Mouse (Mus musculus): ENCODE results near the gene Lin54. TPM values are rescaled to one million over a fixed set of nuclear protein-coding genes. Genes with fewer than 3 reads are reported as not detected.
A peak's percentile ranks its signal among the peaks of the same experiment; 100 is the strongest.

The Lin54 gene
- polyA plus RNA-seq, 1 experiment, result 31.9 TPM

DNA sequence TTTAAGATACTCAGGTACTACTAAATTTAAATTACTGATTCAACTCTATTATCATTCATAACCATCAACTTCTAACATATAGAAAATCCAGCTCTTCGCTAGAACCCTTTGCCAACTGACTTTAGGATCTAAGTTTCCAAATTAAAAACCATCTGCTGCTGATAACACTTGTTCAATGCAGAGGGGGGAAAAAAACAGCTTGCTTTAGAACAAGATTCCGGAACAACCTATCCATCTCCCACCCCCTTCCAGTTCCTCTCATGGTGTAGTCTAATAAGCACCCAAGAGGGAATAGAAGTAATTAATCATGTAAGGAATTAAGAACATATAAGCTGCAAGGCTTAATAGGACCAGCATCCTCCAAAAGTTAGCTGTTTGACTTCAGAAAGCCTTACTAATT, 1.2 kb downstream of the Lin54 start:
- Histone ChIP-seq H3K27ac (ENCODE audit: insufficient read depth, low read length) (no peak overlapping the region), H3K36me3 (ENCODE audit: control insufficient read depth, insufficient read depth, low read length, poor library complexity, severe bottlenecking) (no peaks in the 10 kb centered on the region), H3K9me3 (replicated peaks; ENCODE audit: control insufficient read depth, insufficient read depth, low read length, poor library complexity, severe bottlenecking) (no peaks in the 10 kb centered on the region), H3K4me1 (ENCODE audit: control insufficient read depth, insufficient read depth, low read length) (no peaks in the 10 kb centered on the region), H3K27me3 (ENCODE audit: control insufficient read depth, insufficient read depth, low read length, poor library complexity, severe bottlenecking) (no peaks in the 10 kb centered on the region), H3K9ac (ENCODE audit: low read depth, poor library complexity, severe bottlenecking) (peak overlapping the region; percentile 43), H3K4me3 (ENCODE audit: low read depth, low read length) (no peak overlapping the region)
- TF ChIP-seq CTCF (IDR thresholded peaks at IDR 0.05; ENCODE audit: low read depth, low read length), result no peak
- no peak for TF ChIP-seq EP300 (IDR thresholded peaks at IDR 0.05; ENCODE audit: insufficient read depth, low read depth, low read length)
- TF ChIP-seq POLR2A (IDR thresholded peaks at IDR 0.05; ENCODE audit: insufficient read depth, low read length), result no peak

DNA sequence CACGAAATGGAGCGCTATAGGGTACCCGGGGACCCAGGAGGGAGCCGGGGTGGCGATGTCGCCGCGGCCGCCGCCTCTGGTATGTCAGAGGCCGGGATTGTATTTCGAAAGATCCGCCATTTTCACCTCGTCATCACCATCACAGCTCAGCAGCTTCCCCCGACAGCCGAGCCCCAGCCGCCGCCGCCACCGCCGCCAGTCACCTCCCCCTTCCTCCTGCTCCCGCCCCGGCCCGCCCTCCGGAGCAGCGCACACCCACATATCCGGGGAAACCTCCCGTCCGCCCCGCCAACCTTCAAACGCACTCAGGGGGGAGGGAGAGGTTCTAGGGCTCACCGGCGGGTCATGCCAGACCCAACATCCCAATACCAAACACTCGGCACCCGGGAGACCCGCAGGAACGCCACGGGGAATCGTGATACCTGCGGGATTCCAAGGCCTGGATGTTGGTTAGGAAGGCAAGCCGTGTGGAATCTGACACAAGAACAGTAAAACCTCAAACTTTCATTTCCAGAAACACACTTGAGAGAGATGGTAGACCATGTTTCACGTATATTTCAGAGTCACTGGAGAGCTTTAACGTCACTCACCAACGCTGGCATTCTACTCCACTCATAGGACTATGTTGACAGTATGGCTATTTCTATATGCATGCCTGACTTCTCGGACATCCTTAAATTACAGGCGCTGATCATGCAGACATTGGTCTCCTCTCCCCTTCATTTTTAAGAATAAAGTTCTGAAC, 1.8 kb downstream of the Lin54 start:
- no peak for TF ChIP-seq POLR2A (IDR thresholded peaks at IDR 0.05; ENCODE audit: insufficient read depth, low read length)
- no peak for TF ChIP-seq EP300 (IDR thresholded peaks at IDR 0.05; ENCODE audit: insufficient read depth, low read depth, low read length)
- TF ChIP-seq CTCF (IDR thresholded peaks at IDR 0.05; ENCODE audit: low read depth, low read length), result no peak
- Histone ChIP-seq H3K27ac (ENCODE audit: insufficient read depth, low read length) (no peak overlapping the region), H3K9me3 (replicated peaks; ENCODE audit: control insufficient read depth, insufficient read depth, low read length, poor library complexity, severe bottlenecking) (no peaks in the 10 kb centered on the region)

DNA sequence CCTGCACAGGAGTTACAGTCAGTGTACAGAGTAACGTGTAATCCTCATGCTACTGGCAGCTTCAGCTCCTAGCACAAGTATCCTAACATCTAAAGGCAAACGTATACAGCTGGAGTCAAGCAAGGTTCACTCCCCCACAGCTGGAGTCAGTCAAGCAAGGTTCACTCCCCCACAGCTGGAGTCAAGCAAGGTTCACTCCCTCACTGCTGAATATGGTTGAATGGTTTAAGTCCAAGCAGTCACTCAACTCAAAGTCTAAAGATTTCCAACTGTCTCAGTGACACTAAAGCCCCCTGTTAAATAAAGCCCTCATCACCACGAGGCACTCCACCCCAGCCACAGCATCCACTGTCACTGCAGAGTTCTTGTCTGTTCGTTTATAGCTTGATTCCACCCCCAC, 8.7 kb downstream of the Lin54 start:
- no peak overlapping the region for H3K27ac ChIP-seq (ENCODE audit: insufficient read depth, low read length)
- H3K9me3 ChIP-seq (replicated peaks; ENCODE audit: control insufficient read depth, insufficient read depth, low read length, poor library complexity, severe bottlenecking), result no peaks in the 10 kb centered on the region
- H3K36me3 ChIP-seq (ENCODE audit: control insufficient read depth, insufficient read depth, low read length, poor library complexity, severe bottlenecking), result no peaks in the 10 kb centered on the region
- no peak overlapping the region for H3K9ac ChIP-seq (ENCODE audit: low read depth, poor library complexity, severe bottlenecking)
- no peak overlapping the region for H3K4me3 ChIP-seq (ENCODE audit: low read depth, low read length)
- H3K27me3 ChIP-seq (ENCODE audit: control insufficient read depth, insufficient read depth, low read length, poor library complexity, severe bottlenecking), result no peaks in the 10 kb centered on the region
- no peak for TF ChIP-seq POLR2A (IDR thresholded peaks at IDR 0.05; ENCODE audit: insufficient read depth, low read length)
- no peak for TF ChIP-seq EP300 (IDR thresholded peaks at IDR 0.05; ENCODE audit: insufficient read depth, low read depth, low read length)
- TF ChIP-seq CTCF (IDR thresholded peaks at IDR 0.05; ENCODE audit: low read depth, low read length), result no peak
- peaks cover 2% of the 10 kb centered on the region for H3K4me1 ChIP-seq (ENCODE audit: control insufficient read depth, insufficient read depth, low read length)

More for the DNA sequence above, 1.8 kb downstream of the Lin54 start:
- H3K4me1 ChIP-seq (ENCODE audit: control insufficient read depth, insufficient read depth, low read length), result no peaks in the 10 kb centered on the region
- peak overlapping the region; percentile 43 for H3K9ac ChIP-seq (ENCODE audit: low read depth, poor library complexity, severe bottlenecking)
- H3K36me3 ChIP-seq (ENCODE audit: control insufficient read depth, insufficient read depth, low read length, poor library complexity, severe bottlenecking), result no peaks in the 10 kb centered on the region
- no peaks in the 10 kb centered on the region for H3K27me3 ChIP-seq (ENCODE audit: control insufficient read depth, insufficient read depth, low read length, poor library complexity, severe bottlenecking)
- peak overlapping the region; percentile 88 for H3K4me3 ChIP-seq (ENCODE audit: low read depth, low read length)

DNA sequence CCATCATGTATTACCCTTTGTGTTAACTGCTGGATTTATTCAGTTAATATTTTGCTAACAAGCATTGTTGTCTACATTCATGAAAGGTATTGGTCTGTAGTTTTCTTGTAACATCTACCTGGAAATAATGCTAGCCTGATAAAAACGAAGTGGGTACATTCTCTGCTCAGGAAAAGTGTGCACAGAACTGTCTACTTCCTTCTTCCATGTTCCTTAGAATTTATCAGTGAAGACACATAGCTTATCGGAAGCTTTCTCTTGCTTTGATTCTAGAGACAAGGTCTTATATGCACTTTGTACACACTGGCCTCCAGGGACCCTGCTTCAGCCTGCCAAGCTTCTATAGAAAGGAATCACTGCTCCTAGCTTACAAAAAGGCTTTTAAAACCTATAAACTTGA, 11.1 kb downstream of the Lin54 start:
- H3K4me1 ChIP-seq (ENCODE audit: control insufficient read depth, insufficient read depth, low read length), result peaks cover 3% of the 10 kb centered on the region
- no peak for TF ChIP-seq EP300 (IDR thresholded peaks at IDR 0.05; ENCODE audit: insufficient read depth, low read depth, low read length)
- TF ChIP-seq CTCF (IDR thresholded peaks at IDR 0.05; ENCODE audit: low read depth, low read length), result no peak
- no peak for TF ChIP-seq POLR2A (IDR thresholded peaks at IDR 0.05; ENCODE audit: insufficient read depth, low read length)
- H3K27me3 ChIP-seq (ENCODE audit: control insufficient read depth, insufficient read depth, low read length, poor library complexity, severe bottlenecking), result no peaks in the 10 kb centered on the region
- H3K4me3 ChIP-seq (ENCODE audit: low read depth, low read length), result no peak overlapping the region
- no peaks in the 10 kb centered on the region for H3K9me3 ChIP-seq (replicated peaks; ENCODE audit: control insufficient read depth, insufficient read depth, low read length, poor library complexity, severe bottlenecking)
- no peak overlapping the region for H3K27ac ChIP-seq (ENCODE audit: insufficient read depth, low read length)
- H3K36me3 ChIP-seq (ENCODE audit: control insufficient read depth, insufficient read depth, low read length, poor library complexity, severe bottlenecking), result peaks cover 7% of the 10 kb centered on the region
- no peak overlapping the region for H3K9ac ChIP-seq (ENCODE audit: low read depth, poor library complexity, severe bottlenecking)

DNA sequence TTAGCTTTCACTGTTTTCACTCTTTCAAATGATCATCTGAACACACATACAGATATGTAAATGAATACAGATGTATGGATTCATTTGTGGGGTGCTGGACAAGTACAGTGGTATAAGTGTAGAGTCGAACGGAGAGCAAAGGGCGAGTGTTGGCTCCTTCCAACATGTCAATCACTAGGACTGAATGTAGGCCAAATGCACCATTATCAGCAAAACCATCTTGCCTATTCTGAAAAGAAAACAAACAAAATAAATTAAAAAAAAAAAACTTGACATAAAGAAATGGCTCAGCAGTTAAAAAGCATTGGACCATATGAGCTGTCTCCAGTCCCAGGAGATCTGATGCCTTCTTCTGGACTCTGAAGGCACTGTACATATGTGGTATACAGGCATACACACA, 12.2 kb downstream of the Lin54 start:
- Histone ChIP-seq H3K9ac (ENCODE audit: low read depth, poor library complexity, severe bottlenecking) (no peak overlapping the region), H3K27ac (ENCODE audit: insufficient read depth, low read length) (no peak overlapping the region), H3K36me3 (ENCODE audit: control insufficient read depth, insufficient read depth, low read length, poor library complexity, severe bottlenecking) (peaks cover 11% of the 10 kb centered on the region), H3K9me3 (replicated peaks; ENCODE audit: control insufficient read depth, insufficient read depth, low read length, poor library complexity, severe bottlenecking) (no peaks in the 10 kb centered on the region), H3K4me3 (ENCODE audit: low read depth, low read length) (no peak overlapping the region), H3K27me3 (ENCODE audit: control insufficient read depth, insufficient read depth, low read length, poor library complexity, severe bottlenecking) (no peaks in the 10 kb centered on the region), H3K4me1 (ENCODE audit: control insufficient read depth, insufficient read depth, low read length) (peaks cover 3% of the 10 kb centered on the region)
- TF ChIP-seq POLR2A (IDR thresholded peaks at IDR 0.05; ENCODE audit: insufficient read depth, low read length), result no peak
- TF ChIP-seq CTCF (IDR thresholded peaks at IDR 0.05; ENCODE audit: low read depth, low read length), result no peak
- TF ChIP-seq EP300 (IDR thresholded peaks at IDR 0.05; ENCODE audit: insufficient read depth, low read depth, low read length), result no peak

DNA sequence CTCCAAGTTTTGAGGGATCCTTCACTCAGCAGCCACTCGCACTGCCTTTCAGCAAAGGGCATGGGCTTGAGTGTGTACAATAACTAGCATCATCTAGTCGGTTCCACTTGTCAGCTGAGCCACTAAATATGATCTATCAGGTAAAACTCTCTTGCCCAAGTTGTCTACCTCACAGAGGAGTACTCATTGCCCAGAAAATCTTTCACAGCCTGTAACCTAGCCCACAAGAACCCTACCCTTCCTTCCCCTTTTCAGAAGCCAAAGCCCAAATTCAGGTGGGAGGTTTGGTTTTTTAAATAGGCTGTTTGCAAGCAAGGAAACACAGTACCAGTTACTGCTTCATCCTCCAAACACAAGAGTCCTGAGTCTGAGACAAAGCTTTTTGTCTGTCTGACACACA, 13.3 kb downstream of the Lin54 start:
- Histone ChIP-seq H3K9me3 (replicated peaks; ENCODE audit: control insufficient read depth, insufficient read depth, low read length, poor library complexity, severe bottlenecking) (no peaks in the 10 kb centered on the region), H3K4me1 (ENCODE audit: control insufficient read depth, insufficient read depth, low read length) (peaks cover 3% of the 10 kb centered on the region), H3K27ac (ENCODE audit: insufficient read depth, low read length) (no peak overlapping the region), H3K36me3 (ENCODE audit: control insufficient read depth, insufficient read depth, low read length, poor library complexity, severe bottlenecking) (peaks cover 11% of the 10 kb centered on the region), H3K27me3 (ENCODE audit: control insufficient read depth, insufficient read depth, low read length, poor library complexity, severe bottlenecking) (no peaks in the 10 kb centered on the region), H3K4me3 (ENCODE audit: low read depth, low read length) (no peak overlapping the region), H3K9ac (ENCODE audit: low read depth, poor library complexity, severe bottlenecking) (no peak overlapping the region)
- no peak for TF ChIP-seq CTCF (IDR thresholded peaks at IDR 0.05; ENCODE audit: low read depth, low read length)
- TF ChIP-seq POLR2A (IDR thresholded peaks at IDR 0.05; ENCODE audit: insufficient read depth, low read length), result no peak
- no peak for TF ChIP-seq EP300 (IDR thresholded peaks at IDR 0.05; ENCODE audit: insufficient read depth, low read depth, low read length)

All from ES-Bruce4 (cell line).